Mouse (Mus musculus): ENCODE results near the gene Dnajc13.

Gene Dnajc13

GRCm38 (mm10) chr9:104262823-104263352, at the start of gene Dnajc13:
Dnajc13 (minus strand) TSS chr9:104262930.
- DNase-seq (ENCODE audit: extremely low spot score, low spot score), result peak; percentile 98

DNA sequence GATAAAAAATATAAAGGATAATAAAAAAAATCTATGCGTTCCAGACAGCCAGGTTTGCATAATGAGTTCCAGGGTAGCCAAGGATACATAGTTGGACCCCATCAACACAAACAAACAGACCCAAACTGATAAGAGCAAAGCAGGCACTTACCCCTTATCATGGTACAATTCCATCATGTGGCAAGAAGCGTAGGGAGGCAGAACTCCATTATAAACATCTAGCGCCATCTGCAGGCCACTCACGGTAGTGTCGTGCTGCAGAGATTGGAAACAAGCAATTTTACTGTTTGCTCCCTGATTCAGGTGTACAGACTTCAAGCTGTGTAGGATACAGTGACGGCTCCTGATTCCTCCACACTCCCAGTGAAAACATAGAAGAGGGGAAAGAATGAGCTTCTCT, 44.0 kb upstream of the Dnajc13 start:
- peak; percentile 84 for DNase-seq (ENCODE audit: extremely low spot score, low spot score)

- DNase-seq (ENCODE audit: extremely low spot score, low spot score), result no peak
Observed at GRCm38 (mm10) chr9:104305333-104306111, 42.8 kb upstream of the Dnajc13 start.

GRCm38 (mm10) chr9:104304800-104305199, 42.1 kb upstream of the Dnajc13 start:
- DNase-seq (ENCODE audit: extremely low spot score, low spot score), result no peak

GRCm38 (mm10) chr9:104304376-104304775, 41.6 kb upstream of the Dnajc13 start:
- DNase-seq (ENCODE audit: extremely low spot score, low spot score), result no peak

- no peak for DNase-seq (ENCODE audit: extremely low spot score, low spot score)
Observed at GRCm38 (mm10) chr9:104300569-104300968, 37.8 kb upstream of the Dnajc13 start.

GRCm38 (mm10) chr9:104297041-104297440, 34.3 kb upstream of the Dnajc13 start:
- no peak for DNase-seq (ENCODE audit: extremely low spot score, low spot score)

GRCm38 (mm10) chr9:104284934-104285333, 22.2 kb upstream of the Dnajc13 start:
- DNase-seq (ENCODE audit: extremely low spot score, low spot score), result no peak

- no peak for DNase-seq (ENCODE audit: extremely low spot score, low spot score)
Observed at GRCm38 (mm10) chr9:104282536-104282935, 19.8 kb upstream of the Dnajc13 start.

GRCm38 (mm10) chr9:104281737-104282136, 19.0 kb upstream of the Dnajc13 start:
- DNase-seq (ENCODE audit: extremely low spot score, low spot score), result no peak

GRCm38 (mm10) chr9:104280725-104281495, 18.2 kb upstream of the Dnajc13 start:
- no peak for DNase-seq (ENCODE audit: extremely low spot score, low spot score)

DNA sequence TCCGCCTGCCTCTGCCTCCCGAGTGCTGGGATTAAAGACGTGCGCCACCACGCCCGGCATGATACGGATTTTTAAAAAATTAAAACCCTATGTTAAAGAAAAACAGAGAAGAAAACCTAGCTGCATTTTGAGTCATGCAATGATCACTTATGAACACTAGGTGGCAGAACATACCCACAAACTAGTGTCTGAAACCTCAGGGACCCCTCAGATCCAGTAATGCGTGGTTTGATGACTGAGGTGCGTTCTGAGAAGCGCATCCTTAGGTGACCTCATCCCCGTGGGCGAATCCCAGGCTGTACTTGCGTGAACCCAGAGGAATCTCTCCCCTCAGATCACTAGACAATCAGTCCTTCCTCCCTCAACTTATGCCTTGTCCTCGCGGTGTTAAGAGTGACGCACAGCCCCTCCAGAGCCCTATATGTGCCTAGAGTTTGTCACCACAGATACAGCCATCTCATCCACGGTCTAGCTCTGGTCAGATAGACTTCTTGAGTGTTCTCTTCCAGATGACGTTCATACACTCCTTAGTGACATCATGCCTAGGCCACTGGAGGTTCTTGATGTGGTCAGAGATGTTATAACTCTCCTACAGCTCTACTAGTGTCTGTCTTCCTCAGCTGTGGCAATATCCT, 14.9 kb upstream of the Dnajc13 start:
- DNase-seq (ENCODE audit: extremely low spot score, low spot score), result peak; percentile 22

- no peak for DNase-seq (ENCODE audit: extremely low spot score, low spot score)
Observed at GRCm38 (mm10) chr9:104275084-104275785, 12.5 kb upstream of the Dnajc13 start.

DNA sequence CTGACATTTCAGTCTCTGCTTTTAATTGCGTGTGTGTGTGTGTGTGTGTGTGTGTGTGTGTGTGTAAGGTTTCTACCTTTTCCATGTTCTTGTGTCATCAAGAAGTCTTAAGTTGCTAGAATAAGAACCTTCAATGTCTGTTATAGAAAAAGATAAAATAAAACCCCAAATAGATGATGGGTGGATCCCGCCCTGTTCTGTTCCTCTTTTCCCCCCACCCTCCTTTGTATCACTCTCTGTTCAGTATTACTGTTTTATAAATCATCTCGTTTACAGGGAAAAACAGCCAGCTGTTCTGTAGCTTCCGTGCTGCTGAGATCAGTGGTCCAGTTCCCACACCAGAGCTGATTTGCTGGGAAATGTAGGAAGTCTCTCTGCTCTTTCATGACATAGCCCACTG, 9.3 kb upstream of the Dnajc13 start:
- no peak for DNase-seq (ENCODE audit: extremely low spot score, low spot score)

DNA sequence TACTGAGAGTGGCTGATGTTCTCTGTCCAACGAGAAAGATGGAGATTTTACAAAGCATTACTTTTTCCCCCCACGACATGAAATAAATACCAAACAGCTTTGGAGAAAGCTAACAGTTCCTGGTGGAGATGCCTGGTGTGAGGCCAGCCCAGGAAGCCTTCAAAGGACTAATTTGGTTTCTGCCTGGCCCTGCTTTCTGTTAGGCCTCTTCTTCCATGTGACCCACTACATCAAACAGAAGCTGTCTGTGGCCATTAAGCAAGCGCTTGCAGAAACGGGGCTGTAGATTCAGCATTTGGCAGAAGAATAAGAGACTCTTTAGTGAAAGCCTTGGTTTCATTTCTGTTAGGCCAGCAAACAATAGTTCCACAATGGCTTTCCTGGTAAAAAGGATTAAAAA, 8.9 kb upstream of the Dnajc13 start:
- DNase-seq (ENCODE audit: extremely low spot score, low spot score), result no peak

DNA sequence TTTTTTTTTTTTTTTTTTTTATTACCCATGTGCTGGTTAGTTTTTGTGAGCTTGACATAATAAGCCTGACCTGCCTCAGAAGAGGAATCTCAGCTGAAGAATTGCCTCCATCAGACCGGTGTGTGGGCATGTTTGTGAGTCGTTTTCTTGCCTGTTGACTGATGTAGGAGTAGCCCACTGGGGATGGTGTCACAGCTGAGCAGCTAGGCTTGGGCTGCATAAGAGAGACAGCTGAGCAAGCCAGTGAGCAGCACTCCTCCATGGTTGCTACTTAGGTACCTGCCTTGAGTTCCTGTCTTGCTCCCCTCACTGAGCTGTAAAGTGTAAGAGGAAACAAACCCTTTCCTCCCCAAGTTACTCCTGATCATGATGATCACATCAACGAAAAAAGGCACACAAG, 7.2 kb upstream of the Dnajc13 start:
- DNase-seq (ENCODE audit: extremely low spot score, low spot score), result no peak

- no peak for DNase-seq (ENCODE audit: extremely low spot score, low spot score)
Observed at GRCm38 (mm10) chr9:104269349-104269871, 6.7 kb upstream of the Dnajc13 start.

DNA sequence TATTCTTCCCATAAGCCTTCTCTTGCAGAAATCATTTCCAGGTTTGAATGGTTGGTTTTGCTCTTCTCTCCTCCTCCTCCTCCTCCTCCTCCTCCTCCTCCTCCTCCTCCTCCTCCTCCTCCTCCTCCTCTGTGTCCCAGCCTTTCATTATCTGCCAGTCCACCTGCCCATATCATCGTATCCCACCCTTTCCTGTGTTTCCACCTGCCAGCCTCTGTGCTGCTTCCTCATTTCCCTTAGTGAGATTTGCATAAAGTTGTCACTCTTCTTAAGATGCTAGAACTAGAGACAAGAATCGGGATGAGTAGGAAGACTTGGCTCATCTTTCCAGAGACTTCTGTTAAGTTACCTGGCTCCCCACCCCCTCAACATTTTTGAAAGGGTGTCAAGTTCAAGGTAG, 1.8 kb upstream of the Dnajc13 start:
- DNase-seq (ENCODE audit: extremely low spot score, low spot score), result no peak

DNA sequence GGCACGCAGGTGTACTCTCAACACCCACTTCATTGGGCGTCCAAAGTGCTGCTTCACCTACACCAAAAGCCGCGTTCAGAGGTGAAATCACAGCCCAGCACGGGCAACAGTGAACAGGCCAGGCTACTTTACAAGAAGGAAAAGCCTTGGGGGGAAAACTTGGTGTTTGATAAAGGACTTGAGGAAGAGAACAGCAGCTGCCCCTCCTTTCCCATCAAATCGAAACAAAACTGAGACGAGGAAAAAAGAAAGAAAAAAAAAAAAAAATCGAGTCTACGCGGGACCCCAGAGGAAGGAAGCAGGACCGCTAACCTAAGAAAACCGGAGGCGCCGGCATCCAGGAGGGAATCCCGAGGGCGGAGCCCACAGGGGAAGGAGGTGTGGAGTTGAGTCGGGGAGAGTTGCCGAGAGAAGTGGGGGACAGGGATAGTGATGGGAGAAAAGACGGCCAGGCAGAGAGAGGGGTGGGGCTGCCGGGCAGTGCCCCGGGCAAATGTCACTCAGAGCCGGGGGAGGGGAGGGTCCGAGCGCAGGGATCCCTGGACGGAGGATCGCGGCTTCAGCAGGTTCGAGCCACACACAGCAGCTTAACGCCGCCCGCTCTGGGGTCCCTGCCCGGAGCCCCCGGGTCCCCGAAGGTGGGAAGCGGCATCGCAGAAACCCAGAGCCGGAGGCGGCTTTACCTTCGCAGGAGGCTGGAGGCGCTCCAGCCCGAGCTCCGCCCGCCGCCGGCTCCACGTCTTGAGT, 541 bp downstream of the Dnajc13 start:
- DNase-seq (ENCODE audit: extremely low spot score, low spot score), result peak; percentile 19

GRCm38 (mm10) chr9:104260306-104260705, 2.4 kb downstream of the Dnajc13 start:
- DNase-seq (ENCODE audit: extremely low spot score, low spot score), result no peak

All from neural tube, embryonic 10.5 days (tissue).